Mouse (Mus musculus) cerebellum, postnatal 10 days (tissue): ENCODE measurements around the gene Btf3.
A peak's percentile ranks its signal among the peaks of the same experiment; 100 is the strongest.

Experiments used
- DNase-seq, 2 experiments: peaks; one replicate each; pipeline ENCODE4 v3.0.0; 2021; ENCODE audit warnings: mixed read lengths in 2 of 2

Gene Btf3

DNA sequence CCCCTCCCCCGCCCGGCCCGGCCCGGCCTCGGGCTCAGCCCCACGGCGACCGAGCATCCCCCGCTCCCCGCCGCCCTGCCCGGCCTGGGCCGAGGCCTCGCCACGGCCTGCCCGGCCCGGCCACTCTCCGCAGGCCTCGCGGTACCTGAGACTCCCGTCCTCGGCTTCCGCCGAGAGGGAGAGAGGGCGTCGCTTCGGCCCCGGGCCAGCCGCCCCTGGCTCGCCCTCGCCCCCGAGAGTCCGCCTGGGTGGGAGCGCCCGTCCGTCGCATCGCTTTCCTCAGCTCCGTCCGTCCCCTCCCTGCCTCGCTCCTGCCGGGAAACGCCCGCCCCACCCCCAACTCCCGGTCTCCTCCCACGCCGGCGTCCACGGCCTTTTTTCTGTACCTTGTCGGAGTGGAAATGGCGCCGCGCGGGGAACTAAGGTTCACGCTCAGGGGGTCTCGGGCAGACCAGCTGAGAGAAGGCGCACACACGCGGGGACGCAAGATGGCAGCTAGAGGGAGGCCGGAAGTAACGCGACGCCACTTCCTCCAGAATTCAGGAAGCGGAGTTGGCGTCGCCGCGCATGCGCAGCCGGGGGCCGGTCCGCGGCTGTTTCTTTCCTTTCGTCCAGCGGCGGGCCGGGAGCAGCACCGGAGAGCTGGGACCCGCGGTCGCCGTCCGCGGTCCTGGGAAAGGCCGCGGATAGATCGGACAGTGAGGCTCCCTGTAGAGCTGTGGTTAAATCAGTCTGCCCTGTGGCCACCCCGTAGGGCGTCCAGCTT is at the start of gene Btf3:
Btf3 (minus strand) TSS at position 527 of the 766 bp plus-strand sequence.
- peak; percentile 97 for DNase-seq

- peak; percentile 36 to 44 for DNase-seq
Measured at GRCm38 (mm10) chr13:98365766-98366421, 49.1 kb upstream of the Btf3 start.

DNA sequence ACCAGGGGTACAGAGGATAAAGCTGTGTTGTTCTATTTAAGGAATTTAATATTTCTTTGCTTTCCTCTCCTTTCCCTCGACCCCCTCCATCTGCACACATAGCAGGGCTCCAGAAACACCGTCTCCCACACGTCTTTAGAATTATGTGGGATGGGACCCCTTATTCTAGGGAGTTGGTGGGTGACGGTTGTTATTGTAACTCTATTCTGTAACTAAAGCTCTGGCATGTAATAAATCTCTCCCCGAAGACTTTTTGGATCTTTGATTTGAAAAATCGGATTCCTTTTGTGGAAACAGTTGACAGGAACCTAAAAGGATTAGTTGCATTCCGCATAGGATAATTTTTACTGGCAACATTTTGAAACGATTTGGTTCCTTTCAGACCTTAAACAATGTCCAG is 48.3 kb upstream of the Btf3 start:
- DNase-seq, result no peak

- peak in 1 of 2 experiments; percentile 12 for DNase-seq
Measured at GRCm38 (mm10) chr13:98363046-98363445, 46.2 kb upstream of the Btf3 start.

DNA sequence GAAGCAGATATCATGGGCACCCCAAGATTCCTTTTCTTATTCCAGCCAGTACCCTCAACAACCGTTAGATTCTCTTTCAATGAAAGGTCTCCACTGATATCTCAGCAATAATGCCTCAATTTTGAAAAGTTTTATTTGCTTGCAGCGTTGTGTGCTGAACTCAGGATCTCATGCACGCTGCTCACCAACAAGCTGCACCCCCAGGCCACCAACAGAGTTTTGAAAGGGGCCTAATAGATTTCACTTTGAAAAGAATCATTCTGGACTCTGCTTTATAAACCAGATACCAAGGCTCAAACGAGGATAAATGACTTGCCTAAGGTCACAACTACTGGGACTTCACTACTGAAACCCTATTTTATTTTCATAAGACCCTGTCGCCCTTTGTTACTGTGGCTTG is 44.4 kb upstream of the Btf3 start:
- no peak for DNase-seq

- DNase-seq, result peak in 1 of 2 experiments; percentile 7
Measured at GRCm38 (mm10) chr13:98360391-98360790, 43.6 kb upstream of the Btf3 start.

DNA sequence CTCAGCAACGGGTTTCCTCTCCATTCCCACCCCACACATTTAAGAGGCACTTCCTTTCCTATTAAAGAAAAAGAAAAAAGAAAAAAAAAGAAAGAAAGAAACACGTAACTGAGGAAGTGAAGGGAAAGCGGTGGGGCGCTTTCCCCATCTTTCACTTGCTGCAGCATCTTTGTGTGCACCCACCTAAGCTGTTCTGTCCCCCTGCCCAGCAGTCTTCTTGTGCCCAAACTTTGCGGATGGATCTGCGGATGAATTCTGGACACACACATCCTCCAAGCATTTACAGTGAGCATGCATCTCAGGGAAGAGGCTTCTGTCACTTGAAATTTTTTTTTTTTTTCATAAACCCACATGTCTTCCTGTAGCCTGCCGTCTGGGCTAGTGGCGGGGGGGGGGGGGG is 42.5 kb upstream of the Btf3 start:
- peak in 1 of 2 experiments; percentile 6 for DNase-seq

DNA sequence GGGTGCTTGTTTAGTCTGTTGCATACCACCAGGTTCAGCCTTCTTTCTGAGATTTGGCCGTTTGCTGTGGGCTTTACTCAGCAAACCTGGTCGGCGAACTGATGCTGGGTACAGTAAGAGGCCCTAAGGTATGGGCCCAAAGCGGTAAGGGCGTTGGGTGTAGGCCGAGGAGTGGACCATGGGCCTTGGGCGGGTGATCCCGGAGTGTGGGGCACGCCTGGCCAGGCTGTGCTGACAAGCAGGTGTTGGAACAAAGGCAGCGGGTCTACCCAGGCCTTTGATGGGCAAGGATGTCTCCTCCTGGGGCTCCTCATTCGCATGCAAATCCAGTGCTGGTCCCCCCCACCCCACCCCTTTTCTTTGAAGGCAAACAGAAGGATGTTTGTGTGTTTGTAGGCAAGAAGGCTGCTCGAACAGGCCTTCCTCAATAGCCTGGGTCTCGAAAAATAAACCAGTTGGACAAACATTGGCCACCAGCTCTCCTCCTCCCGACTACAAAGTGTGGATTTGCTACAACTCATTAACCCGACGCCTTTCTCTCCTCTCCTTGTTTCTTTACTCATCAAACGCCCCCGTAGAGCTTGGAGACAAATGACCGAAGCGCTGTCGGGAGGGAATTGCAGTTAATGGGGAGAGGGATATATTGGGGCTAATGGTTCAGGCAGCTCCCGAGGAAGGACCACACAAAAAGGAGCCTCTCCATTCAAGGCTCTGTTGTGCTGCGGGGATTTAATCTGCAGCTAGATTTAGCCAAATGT is 41.8 kb upstream of the Btf3 start:
- peak in 1 of 2 experiments; percentile 30 for DNase-seq

- peak in 1 of 2 experiments; percentile 33 for DNase-seq
Measured at GRCm38 (mm10) chr13:98357433-98358423, 40.9 kb upstream of the Btf3 start.

DNA sequence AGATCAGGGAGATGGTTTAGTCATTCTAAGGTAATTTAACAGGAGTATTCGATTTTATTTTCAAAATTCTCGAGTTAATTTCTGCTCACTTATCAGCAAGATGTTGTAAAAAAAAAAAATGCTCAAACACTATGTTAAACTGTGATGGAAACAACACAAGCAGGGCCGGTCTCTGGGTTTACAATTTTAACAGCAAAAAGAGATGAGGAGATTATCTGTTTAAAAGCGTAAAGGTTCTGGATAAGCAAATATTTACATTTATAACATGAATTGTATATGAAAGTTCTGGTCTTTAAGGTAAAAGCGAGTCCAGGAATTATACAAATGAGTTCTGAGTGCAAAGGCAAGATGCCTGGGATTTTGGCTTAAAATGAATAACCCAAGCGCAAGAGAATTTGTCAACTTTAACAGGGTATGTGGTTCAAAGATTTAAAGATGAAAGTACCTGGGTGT is 40.2 kb upstream of the Btf3 start:
- peak in 1 of 2 experiments; percentile 32 for DNase-seq

- DNase-seq, result peak in 1 of 2 experiments; percentile 37
Measured at GRCm38 (mm10) chr13:98356176-98356972, 39.6 kb upstream of the Btf3 start.

DNA sequence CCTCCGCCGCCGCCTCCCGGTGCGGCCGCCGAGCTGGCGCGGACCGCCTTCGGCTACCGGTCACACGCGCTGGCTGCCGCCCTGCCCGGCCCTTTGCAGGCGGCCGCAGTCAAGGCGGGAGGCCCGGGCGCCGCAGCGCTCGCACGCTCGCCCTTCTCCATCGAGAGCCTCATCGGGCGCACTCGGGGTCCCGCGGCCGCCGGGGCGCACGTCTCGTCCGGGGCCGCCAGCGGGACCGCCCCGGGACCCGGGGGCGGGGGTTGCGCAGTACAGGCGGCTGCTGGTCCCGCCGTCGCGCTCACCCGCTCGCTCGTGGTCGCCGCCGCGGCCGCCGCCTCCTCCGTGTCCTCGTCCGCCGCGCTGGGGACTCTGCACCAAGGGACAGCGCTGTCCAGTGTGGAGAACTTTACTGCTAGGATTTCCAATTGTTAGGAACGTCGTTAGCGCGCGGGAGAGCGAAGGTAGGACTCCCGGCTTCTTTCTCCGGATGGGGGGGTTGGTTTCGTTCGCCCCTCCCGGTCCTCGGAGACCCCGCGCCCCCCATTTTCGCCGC is 38.8 kb upstream of the Btf3 start:
- DNase-seq, result peak; percentile 35 to 48

DNA sequence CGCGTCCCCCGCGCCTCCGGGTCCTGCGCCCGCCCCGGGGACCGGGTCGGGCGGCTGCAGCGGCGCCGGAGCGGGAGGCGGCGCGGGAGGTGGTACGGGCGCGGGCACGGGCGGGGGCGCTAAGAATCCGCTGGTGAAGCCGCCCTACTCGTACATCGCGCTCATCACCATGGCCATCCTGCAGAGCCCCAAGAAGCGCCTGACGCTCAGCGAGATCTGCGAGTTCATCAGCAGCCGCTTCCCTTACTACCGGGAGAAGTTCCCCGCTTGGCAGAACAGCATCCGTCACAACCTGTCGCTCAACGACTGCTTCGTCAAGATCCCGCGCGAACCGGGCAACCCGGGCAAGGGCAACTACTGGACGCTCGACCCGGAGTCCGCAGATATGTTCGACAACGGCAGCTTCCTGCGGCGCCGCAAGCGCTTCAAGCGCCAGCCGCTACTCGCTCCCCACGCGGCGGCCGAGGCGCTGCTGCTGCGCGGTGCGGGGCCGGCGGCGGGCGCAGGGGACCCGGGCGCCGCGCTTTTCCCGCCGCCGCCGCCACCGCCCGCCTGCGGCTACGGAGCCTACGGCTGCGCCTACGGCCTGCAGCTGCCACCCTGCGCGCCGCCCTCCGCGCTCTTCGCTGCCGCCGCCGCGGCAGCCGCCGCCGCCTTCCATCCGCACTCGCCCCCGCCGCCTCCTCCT is 38.2 kb upstream of the Btf3 start:
- peak in 1 of 2 experiments; percentile 46 for DNase-seq

- DNase-seq, result peak; percentile 51 to 55
Measured at GRCm38 (mm10) chr13:98354090-98354801, 37.4 kb upstream of the Btf3 start, which contains the start of gene Foxd1. Gene Foxd1 (plus strand): TSS chr13:98354242.

DNA sequence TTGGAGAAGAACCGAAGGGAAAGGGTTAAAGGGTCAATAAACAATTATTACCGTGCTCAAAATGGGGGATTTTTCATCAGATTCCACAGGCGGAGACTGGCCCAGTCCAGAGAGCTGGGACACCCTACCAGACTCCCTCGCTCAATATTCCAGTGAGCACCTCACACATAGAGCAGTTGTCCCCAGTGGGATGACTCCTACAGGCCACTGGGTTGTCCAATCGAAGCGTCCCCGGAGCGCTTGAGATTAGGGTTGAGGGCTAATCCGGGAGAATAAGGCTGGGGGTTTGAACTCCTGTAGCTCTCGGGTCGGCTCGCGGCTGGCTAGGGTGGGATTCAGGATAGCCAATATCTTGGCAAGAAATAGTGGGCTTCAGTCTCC is 36.9 kb upstream of the Btf3 start:
- peak in 1 of 2 experiments; percentile 45 for DNase-seq

GRCm38 (mm10) chr13:98352381-98352975 is 35.7 kb upstream of the Btf3 start:
- peak in 1 of 2 experiments; percentile 28 for DNase-seq

- DNase-seq, result peak; percentile 63 to 67
Measured at GRCm38 (mm10) chr13:98351527-98351926, 34.7 kb upstream of the Btf3 start.

- no peak for DNase-seq
Measured at GRCm38 (mm10) chr13:98349491-98349890, 32.7 kb upstream of the Btf3 start.

- peak in 1 of 2 experiments; percentile 21 for DNase-seq
Measured at GRCm38 (mm10) chr13:98340506-98340905, 23.7 kb upstream of the Btf3 start.
